Mouse (Mus musculus): ENCODE measurements at regions not wholly inside any gene's neighbourhood (a gene's known extent, or its start where the extent isn't known, plus 50 kb on each side); places are given as distances from the start of the nearest gene placed in this dataset.

DNA sequence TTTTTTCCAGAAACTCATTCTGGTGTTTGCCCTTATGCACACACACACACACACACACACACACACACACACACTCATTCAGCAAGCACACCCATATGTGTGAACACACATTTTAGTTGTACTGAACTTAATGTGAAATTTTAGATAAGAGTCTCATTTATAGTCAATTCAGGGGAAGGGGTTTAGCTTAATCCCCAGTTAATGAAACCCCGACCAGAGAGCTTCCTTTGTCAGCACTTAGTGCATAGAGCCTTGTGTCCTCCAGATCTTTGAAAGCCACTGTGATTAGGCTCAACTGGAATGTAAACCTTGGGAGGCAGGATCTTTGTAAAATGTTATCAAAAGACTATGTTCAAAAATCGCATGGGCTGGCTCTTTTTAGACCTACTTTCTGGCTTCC lies 53.4 kb downstream of the Rps12 start:
- TF ChIP-seq POLR2A (IDR thresholded peaks at IDR 0.05; ENCODE audit: borderline replicate concordance, extremely low read depth, insufficient read depth, insufficient read length, poor library complexity, severe bottlenecking) (no peak), CTCF (IDR thresholded peaks at IDR 0.05; ENCODE audit: borderline replicate concordance, extremely low read depth, insufficient read depth, insufficient read length) (no peak)

Data from brain, embryonic 14.5 days (tissue).